Mouse (Mus musculus) kidney, embryonic 14.5 days (tissue): Measurements from ENCODE around the gene Timm50. TPM values are rescaled to one million over a fixed set of nuclear protein-coding genes. Genes with fewer than 3 reads are reported as not detected.

Experiments
- ATAC-seq: fragments of 200-750 bp; cut with Nextera tagmentation; 2 replicates; pipeline ENCODE4 v1.8.0; 2017; ENCODE audit warnings: moderate number of reproducible peaks, mild to moderate bottlenecking, moderate TSS enrichment, moderate library complexity; ENCODE audit not compliant: low FRiP score, low TSS enrichment
- H3K27ac ChIP-seq: fragments of 300-500 bp; sonication (generic); 2 replicates; pipeline ENCODE4 v1.5.1; 2014; ENCODE audit warnings: low read depth, mild to moderate bottlenecking, low read length, moderate library complexity, mixed read lengths
- H3K27me3 ChIP-seq: fragments of 300-500 bp; sonication (generic); 2 replicates; pipeline ENCODE4 v1.6.1; 2014; ENCODE audit warnings: mild to moderate bottlenecking, low read length; ENCODE audit not compliant: control insufficient read depth, insufficient read depth
- H3K36me3 ChIP-seq: fragments of 300-500 bp; sonication (generic); 2 replicates; pipeline ENCODE4 v1.6.1; 2014; ENCODE audit warnings: low read length, mixed read lengths; ENCODE audit not compliant: control insufficient read depth, insufficient read depth
- H3K4me1 ChIP-seq: fragments of 300-500 bp; sonication (generic); 2 replicates; pipeline ENCODE4 v1.6.1; 2014; ENCODE audit warnings: low read length, mixed read lengths; ENCODE audit not compliant: control insufficient read depth, insufficient read depth
- H3K4me2 ChIP-seq: fragments of 300-500 bp; sonication (generic); replicated peaks from 2 replicates; pipeline ENCODE4 v1.6.1; 2014; ENCODE audit warnings: low read depth, mild to moderate bottlenecking, low read length
- H3K4me3 ChIP-seq: fragments of 300-500 bp; sonication (generic); 2 replicates; pipeline ENCODE4 v1.5.1; 2014; ENCODE audit warnings: mild to moderate bottlenecking, low read length
- H3K9ac ChIP-seq: fragments of 300-500 bp; sonication (generic); 2 replicates; pipeline ENCODE4 v1.6.1; 2014; ENCODE audit warnings: low read depth, mild to moderate bottlenecking, low read length, moderate library complexity
- H3K9me3 ChIP-seq: fragments of 300-500 bp; sonication (generic); 2 replicates; pipeline ENCODE4 v1.6.1; 2016; ENCODE audit warnings: low read length; ENCODE audit not compliant: control insufficient read depth
- WGBS: fragments of 180-500 bp; shearing (Covaris S2); extraction: QIAGEN DNeasy Blood & Tissue Kit; methylation state at CpG from one replicate; pipeline ENCODE4 v1.1.7; 2014; 5-methylcytosine and 5-hydroxymethylcytosine counted together
- polyA plus RNA-seq: library from polyadenylated mRNA; unstranded; fragments of >200 nt; fragmentation: Nextera tagmentation; extraction: Ambion mirVana; gene quantifications from 2 replicates; pipeline ENCODE4 v1.2.1, GENCODE M21; 2014

The Timm50 gene
- polyA plus RNA-seq, 1 experiment from 2014 or later = 191 TPM

GRCm38 (mm10) chr7:28268576-28268975 lies 43.3 kb downstream of the Timm50 start:
- H3K4me2 ChIP-seq = peak overlapping the region; percentile 82
- ATAC-seq = no peak
- H3K4me3 ChIP-seq = peak overlapping the region; percentile 85
- H3K9me3 ChIP-seq = no peaks in the 10 kb centered on the region
- peak overlapping the region; percentile 65; the same call in 1 of the 2 replicates for H3K27ac ChIP-seq
- H3K4me1 ChIP-seq = peaks cover 4% of the 10 kb centered on the region; the same call in 1 of the 2 replicates
- H3K27me3 ChIP-seq = no peaks in the 10 kb centered on the region
- 21% methylated on average over 16 of the region's 16 CpGs for WGBS
- peak overlapping the region; percentile 97 for H3K9ac ChIP-seq
- peaks cover 3% of the 10 kb centered on the region; the same call in 1 of the 2 replicates for H3K36me3 ChIP-seq

- ATAC-seq = peak; percentile 77
- Histone ChIP-seq H3K9me3 (no peaks in the 10 kb centered on the region), H3K4me3 (peak overlapping the region; percentile 85), H3K36me3 (peaks cover 2% of the 10 kb centered on the region; the same call in 1 of the 2 replicates), H3K27ac (peak overlapping the region; percentile 65; the same call in 1 of the 2 replicates), H3K4me2 (peak overlapping the region; percentile 82), H3K27me3 (no peaks in the 10 kb centered on the region), H3K4me1 (peaks cover 4% of the 10 kb centered on the region; the same call in 1 of the 2 replicates), H3K9ac (peak overlapping the region; percentile 97)
- WGBS = under 1% methylated on average over 45 of the region's 62 CpGs
Observed at GRCm38 (mm10) chr7:28268042-28268531, 43.8 kb downstream of the Timm50 start.

GRCm38 (mm10) chr7:28267129-28268041 lies 44.5 kb downstream of the Timm50 start, which contains the start of gene Eid2:
Eid2 (plus strand) TSS chr7:28267881.
- peak within 1 kb of the TSS; percentile 85 for H3K4me3 ChIP-seq
- ATAC-seq = peak; percentile 91
- H3K27me3 ChIP-seq = no peaks in the 10 kb centered on the region
- H3K27ac ChIP-seq = peak within 1 kb of the TSS; percentile 65; the same call in 1 of the 2 replicates
- no peaks in the 10 kb centered on the region; the same call in 1 of the 2 replicates for H3K36me3 ChIP-seq
- H3K4me1 ChIP-seq = peaks cover 4% of the 10 kb centered on the region; the same call in 1 of the 2 replicates
- H3K9me3 ChIP-seq = no peaks in the 10 kb centered on the region
- H3K4me2 ChIP-seq = peak within 1 kb of the TSS; percentile 82
- 7% methylated on average over 57 of the region's 57 CpGs for WGBS
- peak within 1 kb of the TSS; percentile 97 for H3K9ac ChIP-seq

- no peaks in the 10 kb centered on the region for H3K27me3 ChIP-seq
- H3K9me3 ChIP-seq = no peaks in the 10 kb centered on the region
- WGBS = 90% methylated on average over 13 of the region's 13 CpGs
- no peak overlapping the region for H3K9ac ChIP-seq
- no peak overlapping the region for H3K27ac ChIP-seq
- no peaks in the 10 kb centered on the region; the same call in 1 of the 2 replicates for H3K36me3 ChIP-seq
- H3K4me2 ChIP-seq = no peak overlapping the region
- ATAC-seq = no peak
- no peak overlapping the region for H3K4me3 ChIP-seq
- peaks cover 4% of the 10 kb centered on the region; the same call in 1 of the 2 replicates for H3K4me1 ChIP-seq
Observed at GRCm38 (mm10) chr7:28265391-28265790, 46.5 kb downstream of the Timm50 start.

GRCm38 (mm10) chr7:28263786-28264185 lies 48.1 kb downstream of the Timm50 start:
- Histone ChIP-seq H3K36me3 (no peaks in the 10 kb centered on the region), H3K4me3 (no peak overlapping the region), H3K27ac (no peak overlapping the region), H3K9ac (no peak overlapping the region), H3K4me1 (peaks cover 4% of the 10 kb centered on the region; the same call in 1 of the 2 replicates), H3K27me3 (no peaks in the 10 kb centered on the region), H3K4me2 (no peak overlapping the region), H3K9me3 (no peaks in the 10 kb centered on the region)
- 3% methylated on average over 15 of the region's 15 CpGs for WGBS
- no peak for ATAC-seq

GRCm38 (mm10) chr7:28262861-28263260 lies 49.0 kb downstream of the Timm50 start:
- WGBS = 29% methylated on average over 5 of the region's 5 CpGs

More at GRCm38 (mm10) chr7:28262861-28263260, 49.0 kb downstream of the Timm50 start:
- ATAC-seq = no peak
- Histone ChIP-seq H3K4me3 (no peak overlapping the region), H3K27me3 (no peaks in the 10 kb centered on the region), H3K4me1 (no peaks in the 10 kb centered on the region), H3K4me2 (no peak overlapping the region), H3K36me3 (no peaks in the 10 kb centered on the region), H3K9me3 (no peaks in the 10 kb centered on the region), H3K9ac (no peak overlapping the region), H3K27ac (no peak overlapping the region)

Other genes with a start within 250 kb of the Timm50 start
- 0.19 and 0.49 TPM in 2 replicates for gene Fcgbp, start 240.8 kb downstream of the Timm50 start, polyA plus RNA-seq
- gene 9530053A07Rik, start 182.6 kb downstream of the Timm50 start, polyA plus RNA-seq = not detected in 2 replicates
- gene Fbl, start 142.4 kb downstream of the Timm50 start, polyA plus RNA-seq = 57.0 and 85.8 TPM in 2 replicates
- gene Dyrk1b, start 132.6 kb downstream of the Timm50 start, polyA plus RNA-seq = 19.4 and 19.8 TPM in 2 replicates
- 2.4 and 7.4 TPM in 2 replicates for gene Eid2, start 44.2 kb downstream of the Timm50 start, polyA plus RNA-seq
- 10.0 and 12.1 TPM in 2 replicates for gene Eid2b, start 34.3 kb downstream of the Timm50 start, polyA plus RNA-seq
- gene Selenov, start 20.9 kb downstream of the Timm50 start, polyA plus RNA-seq = 0.26 TPM in 1 of 2 replicates, not detected in the other
- 0.51 and 0.93 TPM in 2 replicates for gene Dll3, start 9.8 kb downstream of the Timm50 start, polyA plus RNA-seq
- gene Supt5, start 26.7 kb upstream of the Timm50 start, polyA plus RNA-seq = 46.6 and 84.5 TPM in 2 replicates
- gene Rps16, start 38.6 kb upstream of the Timm50 start, polyA plus RNA-seq = 1,287 and 1,567 TPM in 2 replicates
- 52.4 and 70.8 TPM in 2 replicates for gene Plekhg2, start 60.5 kb upstream of the Timm50 start, polyA plus RNA-seq
- 8.3 and 10.7 TPM in 2 replicates for gene Zfp36, start 68.2 kb upstream of the Timm50 start, polyA plus RNA-seq
- 54.5 and 68.8 TPM in 2 replicates for gene Med29, start 80.6 kb upstream of the Timm50 start, polyA plus RNA-seq
- gene Paf1, start 80.9 kb upstream of the Timm50 start, polyA plus RNA-seq = 68.4 and 82.1 TPM in 2 replicates
- gene Gmfg, start 125.4 kb upstream of the Timm50 start, polyA plus RNA-seq = 11.8 and 17.9 TPM in 2 replicates
- 3.2 and 4.9 TPM in 2 replicates for gene Lrfn1, start 139.9 kb upstream of the Timm50 start, polyA plus RNA-seq
- not detected in 2 replicates for gene Ifnl2, start 198.4 kb upstream of the Timm50 start, polyA plus RNA-seq
- gene Ifnl3, start 210.8 kb upstream of the Timm50 start, polyA plus RNA-seq = not detected in 2 replicates
- not detected in 2 replicates for gene Sycn, start 228.8 kb upstream of the Timm50 start, polyA plus RNA-seq
- gene Nccrp1, start 235.2 kb upstream of the Timm50 start, polyA plus RNA-seq = not detected in 2 replicates